ENCODE assay signal across 8 mouse cellular contexts in genomic region chr11:62004881-62005240, GRCm38 (mm10). TPM values are rescaled to one million over a fixed set of nuclear protein-coding genes. Genes with fewer than 3 reads are reported as not detected.
DNase-seq lines count a peak whose midpoint lies in the region; ATAC-seq and TF ChIP-seq lines count a peak whose summit lies in the region.

No protein-coding gene starts in this region.

- no peak overlapping the region for H3K4me3 ChIP-seq in embryonic facial prominence, embryonic 12.5 days
- no peak overlapping the region for H3K4me3 ChIP-seq in embryonic facial prominence, embryonic 10.5 days
- no peak overlapping the region for H3K4me3 ChIP-seq in lung, embryonic 15.5 days
- H3K4me3 ChIP-seq in limb, embryonic 13.5 days: no peak overlapping the region
- H3K4me3 ChIP-seq in small intestine, adult 2 months (ENCODE audit: low read depth, low read length): peak overlapping the region; percentile 47; the same call in 1 of the 2 replicates
- H3K4me3 ChIP-seq in hindbrain, embryonic 13.5 days: no peak overlapping the region

- H3K9me3 ChIP-seq in embryonic facial prominence, embryonic 12.5 days: no peaks in the 10 kb centered on the region
- no peaks in the 10 kb centered on the region for H3K9me3 ChIP-seq in embryonic facial prominence, embryonic 10.5 days
- H3K9me3 ChIP-seq in lung, embryonic 15.5 days: no peaks in the 10 kb centered on the region
- no peaks in the 10 kb centered on the region for H3K9me3 ChIP-seq in limb, embryonic 13.5 days
- no peaks in the 10 kb centered on the region for H3K9me3 ChIP-seq in hindbrain, embryonic 13.5 days

- no peaks in the 10 kb centered on the region for H3K27me3 ChIP-seq in embryonic facial prominence, embryonic 12.5 days
- no peaks in the 10 kb centered on the region for H3K27me3 ChIP-seq in embryonic facial prominence, embryonic 10.5 days (replicated peaks; ENCODE audit: low read depth, poor library complexity, severe bottlenecking)
- 0 out of 2 replicates have a peak, but pooled peaks cover 3% of the 10 kb centered on the region for H3K27me3 ChIP-seq in lung, embryonic 15.5 days
- H3K27me3 ChIP-seq in limb, embryonic 13.5 days: no peaks in the 10 kb centered on the region
- H3K27me3 ChIP-seq in small intestine, adult 2 months (ENCODE audit: control insufficient read depth, insufficient read depth, low read length): no peaks in the 10 kb centered on the region
- H3K27me3 ChIP-seq in hindbrain, embryonic 13.5 days: no peaks in the 10 kb centered on the region

- peaks cover 19% of the 10 kb centered on the region for H3K4me1 ChIP-seq in embryonic facial prominence, embryonic 12.5 days
- H3K4me1 ChIP-seq in embryonic facial prominence, embryonic 10.5 days: peaks cover 21% of the 10 kb centered on the region
- H3K4me1 ChIP-seq in lung, embryonic 15.5 days: peaks cover 9% of the 10 kb centered on the region
- peaks cover 22% of the 10 kb centered on the region for H3K4me1 ChIP-seq in limb, embryonic 13.5 days
- no peaks in the 10 kb centered on the region; the same call in 1 of the 2 replicates for H3K4me1 ChIP-seq in small intestine, adult 2 months (ENCODE audit: control insufficient read depth, insufficient read depth, insufficient read length, low read length)
- H3K4me1 ChIP-seq in hindbrain, embryonic 13.5 days (replicated peaks): peaks cover 7% of the 10 kb centered on the region; the same call in 1 of the 2 replicates

- peak overlapping the region; percentile 73 for H3K27ac ChIP-seq in embryonic facial prominence, embryonic 12.5 days
- H3K27ac ChIP-seq in embryonic facial prominence, embryonic 10.5 days (replicated peaks): no peak overlapping the region
- H3K27ac ChIP-seq in lung, embryonic 15.5 days: peak overlapping the region; percentile 32
- H3K27ac ChIP-seq in limb, embryonic 13.5 days: peak overlapping the region; percentile 70; the same call in 1 of the 2 replicates
- H3K27ac ChIP-seq in small intestine, adult 2 months (ENCODE audit: insufficient read depth, low read depth, low read length): 0 out of 2 replicates have a peak overlapping the region, but pooled peaks have one; percentile 31
- no peak overlapping the region for H3K27ac ChIP-seq in hindbrain, embryonic 13.5 days

- no peak for TF ChIP-seq POLR2A in small intestine, adult 2 months (IDR thresholded peaks at IDR 0.05; ENCODE audit: low read depth, low read length)

- 47% methylated on average over 6 of the region's 6 CpGs for WGBS in embryonic facial prominence, embryonic 12.5 days
- 58% methylated on average over 6 of the region's 6 CpGs for whole genome bisulfite sequencing in embryonic facial prominence, embryonic 10.5 days
- 29% methylated on average over 6 of the region's 6 CpGs for WGBS in lung, embryonic 15.5 days
- 38% methylated on average over 6 of the region's 6 CpGs for WGBS in limb, embryonic 13.5 days
- WGBS in small intestine, adult 2 months: 36% methylated on average over 6 of the region's 6 CpGs
- WGBS in hindbrain, embryonic 13.5 days: 60% methylated on average over 6 of the region's 6 CpGs

- no peaks in the 10 kb centered on the region for H3K36me3 ChIP-seq in embryonic facial prominence, embryonic 12.5 days
- no peaks in the 10 kb centered on the region for H3K36me3 ChIP-seq in embryonic facial prominence, embryonic 10.5 days (replicated peaks)
- H3K36me3 ChIP-seq in lung, embryonic 15.5 days: no peaks in the 10 kb centered on the region
- H3K36me3 ChIP-seq in limb, embryonic 13.5 days: no peaks in the 10 kb centered on the region
- no peaks in the 10 kb centered on the region for H3K36me3 ChIP-seq in small intestine, adult 2 months (ENCODE audit: control insufficient read depth, insufficient read depth, low read length)
- no peaks in the 10 kb centered on the region for H3K36me3 ChIP-seq in hindbrain, embryonic 13.5 days

- H3K9ac ChIP-seq in embryonic facial prominence, embryonic 12.5 days: no peak overlapping the region
- no peak overlapping the region for H3K9ac ChIP-seq in lung, embryonic 15.5 days
- no peak overlapping the region for H3K9ac ChIP-seq in limb, embryonic 13.5 days
- H3K9ac ChIP-seq in hindbrain, embryonic 13.5 days: no peak overlapping the region

- TF ChIP-seq CTCF in small intestine, adult 2 months (IDR thresholded peaks at IDR 0.05; ENCODE audit: extremely low read depth, insufficient read length, insufficient replicate concordance, low read depth, low read length): no peak

- ATAC-seq in embryonic facial prominence, embryonic 12.5 days (ENCODE audit: insufficient number of reproducible peaks, insufficient read depth, low FRiP score, low TSS enrichment): no peak
- ATAC-seq in lung, embryonic 15.5 days (ENCODE audit: borderline replicate concordance, extremely low read depth, low FRiP score, low TSS enrichment): no peak
- no peak for ATAC-seq in limb, embryonic 13.5 days (ENCODE audit: low FRiP score, low read depth)
- no peak for ATAC-seq in hindbrain, embryonic 13.5 days (ENCODE audit: low FRiP score)

- H3K4me2 ChIP-seq in embryonic facial prominence, embryonic 12.5 days (replicated peaks): no peak overlapping the region
- 0 out of 2 replicates have a peak overlapping the region, but pooled peaks have one; percentile 26 for H3K4me2 ChIP-seq in lung, embryonic 15.5 days
- H3K4me2 ChIP-seq in limb, embryonic 13.5 days (replicated peaks): no peak overlapping the region
- H3K4me2 ChIP-seq in hindbrain, embryonic 13.5 days: no peak overlapping the region

- DNase-seq in embryonic facial prominence, embryonic 10.5 days (ENCODE audit: low spot score): no peak
- no peak for DNase-seq in lung, postnatal 10 days
- no peak for DNase-seq in frontal cortex, postnatal 10 days (ENCODE audit: low spot score in 2 of 2)

RNA-seq across cellular contexts. Expression of gene Specc1, which starts 48.3 kb away (rescaled TPM):
- polyA plus RNA-seq in embryonic facial prominence, embryonic 12.5 days (2016; fragmentation: Nextera tagmentation; extraction: Ambion mirVana): 15.8 and 16.8 TPM in 2 replicates
- polyA plus RNA-seq in embryonic facial prominence, embryonic 10.5 days (2016; fragmentation: Nextera tagmentation; extraction: Ambion mirVana): 14.9 and 15.3 TPM in 2 replicates
- polyA plus RNA-seq in lung, embryonic 15.5 days (2015; fragmentation: Nextera tagmentation; extraction: Ambion mirVana): 10.7 and 12.0 TPM in 2 replicates
- polyA plus RNA-seq in limb, embryonic 13.5 days (2015; fragmentation: Nextera tagmentation; extraction: Ambion mirVana): 12.3 and 13.9 TPM in 2 replicates
- polyA plus RNA-seq in small intestine, adult 2 months (2012; rRNA removed): 6.4 and 10.2 TPM in 2 replicates
- polyA plus RNA-seq in hindbrain, embryonic 13.5 days (2015; fragmentation: Nextera tagmentation; extraction: Ambion mirVana): 13.0 and 14.9 TPM in 2 replicates

Comparison
In these comparisons a context has a peak if more than half of its experiments do, and no peak if none do; other contexts are left out.
1. H3K27ac ChIP-seq: peak in embryonic facial prominence, embryonic 12.5 days (single experiment), lung, embryonic 15.5 days (single experiment), limb, embryonic 13.5 days (single experiment) and small intestine, adult 2 months (single experiment); none in embryonic facial prominence, embryonic 10.5 days (single experiment) and hindbrain, embryonic 13.5 days (single experiment).